Mouse (Mus musculus): ENCODE results near the gene Arl15.
A peak's percentile ranks its signal among the peaks of the same experiment; 100 is the strongest.
"Not testable (repeated sequence)": the region's sequence is repeated elsewhere in the genome, so short reads cannot be mapped to it uniquely, and the experiment has no call there.

The Arl15 gene

GRCm38 (mm10) chr13:113794039-113794704, at the start of gene Arl15:
TSS of gene Arl15 (plus strand) at chr13:113794505.
- DNase-seq: peak; percentile 99

GRCm38 (mm10) chr13:113745301-113745700, 49.0 kb upstream of the Arl15 start:
- DNase-seq: no peak

DNA sequence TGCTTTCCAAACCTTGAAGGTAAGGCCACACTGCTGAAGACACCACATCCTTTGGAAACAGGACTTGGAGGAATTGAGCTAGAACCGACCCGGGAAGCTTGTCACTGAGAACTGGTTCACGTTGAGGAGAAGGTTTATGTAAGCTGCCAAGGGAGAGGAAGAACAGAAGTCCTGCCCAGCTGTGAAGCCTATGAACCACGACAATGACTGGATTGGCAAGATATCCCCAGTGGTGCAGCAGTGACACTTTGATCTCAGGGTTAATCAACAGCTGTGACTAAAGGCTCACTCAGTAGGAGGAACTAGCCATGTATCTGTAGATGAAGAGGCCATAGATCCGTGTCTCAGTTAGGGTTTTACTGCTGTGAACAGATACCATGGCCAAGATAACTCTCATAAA, 43.5 kb upstream of the Arl15 start:
- DNase-seq: no peak

DNA sequence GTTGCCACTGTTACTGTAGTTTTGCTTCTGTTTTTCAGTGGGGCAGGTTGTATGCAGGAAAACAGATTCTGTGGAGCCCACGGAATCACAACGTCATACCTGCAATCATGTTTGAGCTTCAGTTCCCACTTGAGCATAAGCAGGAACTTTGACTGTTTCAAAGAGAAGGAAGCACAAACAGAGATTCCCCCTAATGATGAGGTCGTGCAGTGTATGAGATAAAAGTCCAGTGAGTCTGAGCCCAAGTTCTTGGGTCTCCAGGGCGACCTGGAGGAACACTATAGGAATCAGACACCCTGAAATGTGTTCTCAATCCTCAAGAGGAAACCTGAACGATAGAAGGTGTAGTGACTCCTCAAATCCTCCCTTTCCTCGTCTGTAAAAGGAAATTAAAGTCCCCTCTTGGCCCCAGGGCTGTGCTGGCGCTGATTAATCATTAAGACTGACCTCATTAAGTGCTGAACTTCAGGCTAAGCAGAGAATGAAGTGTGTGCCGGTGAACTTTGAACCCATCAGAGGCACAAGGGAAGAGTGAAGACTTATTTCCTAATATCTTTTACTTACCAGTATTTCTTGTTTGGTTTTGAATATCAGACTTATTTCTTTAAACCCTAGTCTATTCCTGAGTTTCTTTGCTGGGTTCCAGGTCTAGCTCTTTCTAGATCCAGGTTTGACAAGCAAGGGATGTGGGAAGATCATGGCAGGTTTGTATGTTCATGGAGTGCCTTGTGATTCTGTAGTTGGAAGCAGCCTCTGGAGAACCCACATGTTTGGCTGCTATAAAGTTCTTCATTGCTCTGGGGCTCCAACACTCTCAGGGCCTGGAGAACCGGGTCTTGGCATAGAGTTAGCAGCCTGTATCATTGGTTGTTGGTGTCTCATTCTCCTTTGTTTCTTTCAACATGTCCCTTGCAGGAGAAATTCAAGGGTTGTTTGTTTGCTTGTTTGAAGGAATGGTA, 39.3 kb upstream of the Arl15 start:
- DNase-seq: no peak

DNA sequence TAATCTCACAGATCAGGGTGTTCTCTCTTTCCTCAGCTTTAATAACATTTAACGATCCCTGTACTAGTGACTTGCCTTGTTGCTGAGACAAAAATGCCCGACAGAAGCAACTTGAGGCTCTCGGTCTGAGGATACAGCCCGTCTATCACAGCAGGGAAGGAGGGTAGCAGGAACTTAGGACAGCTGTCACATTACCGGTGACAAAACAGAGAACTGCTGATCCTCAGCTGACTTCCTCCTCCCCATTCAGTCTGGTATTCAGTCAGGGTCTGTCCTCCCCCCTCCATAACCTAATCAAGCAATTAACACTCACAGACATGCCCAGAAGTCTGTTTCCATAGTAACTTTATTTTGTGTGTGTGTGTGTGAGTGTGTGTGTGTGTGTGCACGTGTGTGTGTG, 38.5 kb upstream of the Arl15 start:
- peak; percentile 4 for DNase-seq

GRCm38 (mm10) chr13:113761717-113762116, 32.6 kb upstream of the Arl15 start:
- DNase-seq: no peak

- DNase-seq: no peak
These were observed 31.4 kb upstream of the Arl15 start for GRCm38 (mm10) chr13:113762766-113763516.

DNA sequence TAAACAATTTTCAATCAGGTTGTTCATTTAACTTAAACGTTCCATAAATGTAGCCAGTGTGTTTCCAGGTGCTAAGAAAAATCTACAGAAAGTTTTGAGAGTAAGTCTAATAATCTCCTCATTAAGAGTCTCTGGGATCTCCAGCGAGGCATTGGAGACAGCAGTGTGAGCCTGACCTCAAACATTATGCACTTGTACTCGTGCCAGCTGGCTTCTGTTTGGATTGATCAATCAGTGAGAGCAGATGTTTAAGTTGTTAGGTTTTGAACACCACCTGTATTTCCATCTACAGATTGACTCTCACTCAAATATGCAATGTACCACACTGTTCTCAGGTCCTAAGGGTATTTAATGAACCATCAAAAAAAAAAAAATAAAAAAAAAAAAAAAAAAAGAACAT, 28.9 kb upstream of the Arl15 start:
- DNase-seq: no peak

GRCm38 (mm10) chr13:113769829-113770228, 24.5 kb upstream of the Arl15 start:
- DNase-seq: no peak

- DNase-seq: no peak
These were observed 24.0 kb upstream of the Arl15 start for GRCm38 (mm10) chr13:113770340-113770739.

DNA sequence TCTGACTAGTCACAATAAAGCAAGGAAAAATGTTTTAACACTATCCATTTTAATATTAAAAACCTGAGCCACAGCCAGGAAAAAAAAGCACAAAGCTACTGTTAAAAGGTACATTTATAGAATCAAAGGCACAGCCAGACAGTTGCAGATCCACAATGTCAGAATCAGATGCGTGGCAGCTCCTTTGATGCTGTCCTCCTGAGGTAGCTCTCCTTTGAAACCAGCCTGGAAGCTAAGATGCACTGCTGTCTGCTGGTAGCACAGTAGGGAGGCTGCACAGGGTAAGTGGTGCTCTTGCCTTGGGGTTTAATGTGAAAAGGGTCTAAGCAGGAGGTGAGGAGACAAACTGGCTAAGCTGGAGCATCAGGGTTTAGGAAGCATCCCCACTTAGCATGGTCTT, 23.0 kb upstream of the Arl15 start:
- DNase-seq: no peak

DNA sequence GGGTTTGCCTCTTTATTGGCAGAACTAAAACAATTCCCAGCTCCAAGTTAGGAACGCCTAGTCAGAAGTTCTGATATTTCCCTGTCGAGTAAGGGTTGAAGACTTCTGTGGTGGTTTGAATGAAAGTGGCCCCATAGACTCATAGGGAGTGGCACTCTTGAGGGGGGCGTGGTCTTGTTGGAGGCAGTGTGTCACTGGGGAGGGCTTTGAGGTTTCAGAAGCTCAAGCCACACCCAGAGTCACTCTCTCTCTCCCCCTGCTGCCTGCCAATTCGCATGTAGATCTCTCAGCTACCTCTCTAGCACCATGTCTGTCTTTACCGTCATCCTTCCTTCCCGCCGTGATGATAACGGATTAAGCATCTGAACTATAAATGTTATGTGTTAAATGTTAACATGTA, 19.5 kb upstream of the Arl15 start:
- DNase-seq: no peak

DNA sequence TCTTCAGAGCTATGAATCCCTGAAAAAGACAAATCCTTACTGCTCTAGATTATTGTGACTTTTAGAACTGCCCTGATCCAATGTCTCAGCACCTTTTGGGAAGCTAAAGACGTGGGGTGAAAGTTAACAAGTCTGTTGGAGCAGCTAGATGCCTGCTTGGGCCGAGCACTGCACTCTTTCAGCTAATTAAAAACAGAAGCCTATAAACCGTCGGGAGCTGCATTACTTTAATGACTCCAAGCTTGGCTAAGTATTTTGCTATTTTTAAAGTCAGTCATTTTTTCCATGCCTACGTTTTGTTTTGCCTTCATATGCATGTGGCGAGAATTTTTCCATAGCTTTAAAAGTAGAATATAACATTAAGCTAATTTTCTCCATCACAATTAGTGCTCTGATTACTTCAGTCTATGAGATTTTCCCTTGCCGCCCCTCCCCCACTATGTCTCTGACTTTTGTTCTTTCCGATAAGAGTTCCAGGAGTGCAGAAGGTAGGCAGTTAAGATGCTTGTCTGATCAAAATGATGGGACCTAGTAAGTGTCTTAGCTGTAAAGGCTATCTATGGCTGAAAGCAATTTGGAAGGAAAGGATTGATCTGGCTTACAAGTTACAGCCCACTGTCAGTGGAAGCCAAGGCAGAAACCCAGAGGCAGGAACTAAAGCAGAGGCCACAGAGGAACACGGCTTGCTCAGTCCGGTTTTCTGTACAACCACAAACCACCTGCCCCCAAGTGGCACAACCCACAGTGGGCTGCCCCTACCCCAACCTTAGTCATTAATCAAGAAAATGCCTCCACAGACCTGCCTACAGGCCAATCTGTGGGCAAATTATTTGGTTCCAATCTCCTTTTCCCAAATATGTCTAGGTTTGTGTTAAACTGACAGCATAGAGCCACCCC, 18.8 kb upstream of the Arl15 start:
- DNase-seq: no peak

GRCm38 (mm10) chr13:113785803-113786202, 8.5 kb upstream of the Arl15 start:
- DNase-seq: no peak

GRCm38 (mm10) chr13:113787136-113787535, 7.2 kb upstream of the Arl15 start:
- DNase-seq: no peak

- DNase-seq: not testable (repeated sequence)
These were observed 4.3 kb upstream of the Arl15 start for GRCm38 (mm10) chr13:113790016-113790415.

- DNase-seq: no peak
These were observed 668 bp upstream of the Arl15 start for GRCm38 (mm10) chr13:113793637-113794036.

GRCm38 (mm10) chr13:113794705-113795655, 675 bp downstream of the Arl15 start:
- DNase-seq: peak; percentile 61

DNA sequence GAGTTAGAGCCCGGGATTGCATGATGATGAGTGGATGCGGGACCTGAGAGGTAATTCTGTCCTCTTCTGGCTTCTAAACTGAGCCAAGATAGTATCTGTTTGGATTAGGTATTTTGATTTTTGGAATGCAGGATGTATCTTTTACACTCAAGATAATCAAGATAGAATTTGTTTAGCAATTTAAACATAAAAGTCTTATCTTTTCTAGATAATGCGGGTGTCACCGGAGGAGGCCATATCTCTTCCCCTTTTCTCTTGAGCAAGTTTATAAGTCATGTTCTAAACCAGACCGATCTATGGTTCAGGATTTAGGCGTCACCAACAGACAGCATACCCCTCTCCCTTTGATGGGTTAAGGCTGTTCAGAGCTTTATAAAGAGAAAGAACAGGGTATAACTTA, 3.1 kb downstream of the Arl15 start:
- DNase-seq: no peak

DNA sequence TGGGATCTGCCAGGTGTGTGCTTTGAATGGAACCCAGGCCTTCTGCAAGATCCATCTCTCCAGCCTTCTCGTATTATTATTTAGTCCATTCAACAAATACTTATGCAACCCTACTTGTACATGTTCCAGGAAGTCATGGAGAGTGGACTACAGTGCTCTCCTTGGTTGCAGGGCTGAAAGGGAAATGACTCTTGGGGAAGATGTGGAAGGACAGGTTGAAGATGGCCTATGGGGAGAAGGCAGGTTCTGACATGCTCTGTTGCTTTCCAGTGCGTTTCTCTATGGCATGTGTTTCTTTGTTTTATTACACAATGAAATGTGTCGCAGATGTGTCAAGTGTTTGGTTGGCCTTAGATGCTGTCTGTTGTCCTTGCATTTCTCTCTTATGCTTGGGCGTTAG, 5.1 kb downstream of the Arl15 start:
- DNase-seq: peak; percentile 16

DNA sequence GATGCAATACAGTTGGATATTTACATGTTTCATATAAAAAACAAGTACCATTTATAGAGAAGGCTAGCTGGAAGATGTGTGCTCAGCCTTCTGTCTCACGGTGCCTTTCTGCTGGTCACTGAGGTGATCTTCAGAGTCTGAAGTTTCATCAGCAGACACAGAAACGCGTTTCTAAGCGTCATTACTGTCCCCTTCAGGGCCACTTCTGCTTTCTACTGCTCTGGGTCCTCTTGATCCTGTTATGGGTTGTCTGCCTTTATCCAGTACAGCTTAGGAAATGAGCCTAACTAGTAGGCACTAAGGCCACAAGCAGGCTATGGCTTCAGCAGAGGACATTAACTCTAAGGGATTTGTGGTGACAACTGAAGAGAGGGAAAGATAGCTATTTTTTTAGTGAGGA, 5.9 kb downstream of the Arl15 start:
- no peak for DNase-seq

Data from lung, postnatal 36 days (tissue).